Mouse (Mus musculus): Measurements from ENCODE around the gene Atrnl1. TPM values are rescaled to one million over a fixed set of nuclear protein-coding genes. Genes with fewer than 3 reads are reported as not detected.

Gene Atrnl1
- polyA plus RNA-seq, 1 experiment from 2014 or later = 0.68 TPM

GRCm38 (mm10) chr19:58112151-58112550 is 501.3 kb downstream of the Atrnl1 start:
- Histone ChIP-seq H3K36me3 (no peaks in the 10 kb centered on the region), H3K27ac (no peak overlapping the region), H3K4me2 (no peak overlapping the region), H3K4me3 (replicated peaks) (no peak overlapping the region), H3K4me1 (replicated peaks) (no peaks in the 10 kb centered on the region), H3K9ac (no peak overlapping the region), H3K27me3 (no peaks in the 10 kb centered on the region), H3K9me3 (replicated peaks) (no peaks in the 10 kb centered on the region)
- WGBS (ENCODE audit: insufficient replicate concordance) = 51% methylated on average over 5 of the region's 5 CpGs
- ATAC-seq (ENCODE audit: low read depth) (no peak), DNase-seq (no peak)

- no peaks in the 10 kb centered on the region for H3K27me3 ChIP-seq
- no peak overlapping the region for H3K9ac ChIP-seq
- DNase-seq (no peak), ATAC-seq (ENCODE audit: low read depth) (peak; percentile 74)
- H3K36me3 ChIP-seq = no peaks in the 10 kb centered on the region
- WGBS (ENCODE audit: insufficient replicate concordance) = 68% methylated on average over 5 of the region's 5 CpGs
- H3K9me3 ChIP-seq (replicated peaks) = no peaks in the 10 kb centered on the region
- H3K4me1 ChIP-seq (replicated peaks) = no peaks in the 10 kb centered on the region
- no peak overlapping the region for H3K4me3 ChIP-seq (replicated peaks)
- H3K4me2 ChIP-seq = no peak overlapping the region
- H3K27ac ChIP-seq = no peak overlapping the region
Observed at GRCm38 (mm10) chr19:58113092-58113731, 502.4 kb downstream of the Atrnl1 start.

DNA sequence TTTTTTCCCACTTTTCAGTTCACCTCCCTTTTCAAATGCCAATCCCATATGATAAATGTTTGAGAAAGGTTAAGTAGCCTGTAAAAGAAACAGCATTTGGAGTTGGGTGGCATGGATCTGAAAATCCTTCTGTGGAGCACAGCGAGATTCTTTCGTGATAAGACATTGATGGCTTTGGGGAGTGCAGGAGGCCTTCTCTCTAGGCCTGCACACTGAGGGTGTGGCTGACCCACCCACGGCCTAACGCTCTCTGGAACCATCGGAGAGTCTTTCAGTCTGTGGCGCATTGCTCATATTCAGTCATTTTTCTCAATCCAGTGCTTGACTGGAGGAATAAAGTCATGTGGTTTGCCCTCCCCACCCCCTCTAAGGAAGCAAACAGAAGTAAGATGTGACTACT is 506.8 kb downstream of the Atrnl1 start:
- WGBS (ENCODE audit: insufficient replicate concordance) = 78% methylated on average over 6 of the region's 6 CpGs
- Histone ChIP-seq H3K4me2 (no peak overlapping the region), H3K27me3 (no peaks in the 10 kb centered on the region), H3K9me3 (replicated peaks) (no peaks in the 10 kb centered on the region), H3K4me1 (replicated peaks) (no peaks in the 10 kb centered on the region), H3K9ac (no peak overlapping the region), H3K36me3 (no peaks in the 10 kb centered on the region), H3K27ac (no peak overlapping the region), H3K4me3 (replicated peaks) (no peak overlapping the region)
- ATAC-seq (ENCODE audit: low read depth) (no peak), DNase-seq (no peak)

DNA sequence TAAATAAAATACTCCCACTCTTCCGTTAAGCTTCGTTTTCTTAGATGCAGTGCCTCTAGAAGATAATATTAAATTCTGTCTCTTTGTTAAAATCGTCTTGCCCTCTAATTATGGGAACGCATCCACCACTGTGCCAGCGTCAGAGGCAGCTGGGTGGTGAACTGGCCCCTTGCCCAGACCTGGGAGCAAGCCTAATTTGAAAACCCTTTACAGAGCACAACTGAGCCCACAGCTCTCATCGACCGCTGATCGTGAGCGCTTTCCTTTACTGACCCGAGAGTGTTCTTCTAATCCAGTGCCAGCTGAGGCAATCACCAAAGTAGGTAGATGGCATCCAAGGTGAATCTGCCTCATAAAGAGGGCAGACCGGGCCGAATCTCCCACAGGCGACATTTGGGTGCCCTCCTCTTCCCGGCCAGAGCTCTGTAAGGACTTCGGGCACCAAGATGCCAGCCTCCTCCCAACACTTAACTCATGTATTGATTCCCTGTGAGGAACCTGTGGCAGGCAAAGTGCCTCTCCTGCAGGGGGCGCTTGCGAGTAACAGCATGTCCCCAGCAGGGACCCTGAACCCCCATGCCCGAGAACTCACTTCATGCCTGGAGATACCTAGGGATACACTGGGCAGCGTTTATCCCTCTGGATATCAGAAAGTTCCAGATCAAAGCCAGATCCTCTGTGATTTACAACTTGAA is 507.5 kb downstream of the Atrnl1 start:
- Histone ChIP-seq H3K4me3 (replicated peaks) (no peak overlapping the region), H3K9me3 (replicated peaks) (no peaks in the 10 kb centered on the region), H3K27me3 (no peaks in the 10 kb centered on the region), H3K27ac (no peak overlapping the region), H3K9ac (no peak overlapping the region), H3K36me3 (no peaks in the 10 kb centered on the region), H3K4me1 (replicated peaks) (no peaks in the 10 kb centered on the region), H3K4me2 (no peak overlapping the region)
- ATAC-seq (ENCODE audit: low read depth) = no peak
- WGBS (ENCODE audit: insufficient replicate concordance) = 78% methylated on average over 19 of the region's 19 CpGs
- DNase-seq = no peak

DNA sequence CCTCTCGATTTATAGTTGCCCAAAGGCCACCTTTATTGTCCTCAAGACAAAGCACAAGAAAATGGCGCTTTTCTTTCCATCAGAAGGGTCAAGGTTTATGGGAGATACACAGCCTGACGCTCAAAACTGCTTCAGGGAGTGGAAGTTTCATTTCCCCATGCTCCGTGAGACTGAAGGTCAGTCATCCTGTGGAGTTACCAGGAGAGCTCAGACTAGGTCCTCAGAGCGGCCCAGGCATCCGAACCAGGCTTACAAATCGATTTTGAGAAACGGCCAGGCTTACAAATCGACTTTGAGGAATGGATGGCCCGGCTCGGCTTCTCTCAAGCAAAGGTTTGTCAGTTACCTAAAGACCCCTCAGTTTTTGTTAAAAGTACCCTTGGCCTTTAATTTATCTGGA is 508.0 kb downstream of the Atrnl1 start:
- Histone ChIP-seq H3K27me3 (no peaks in the 10 kb centered on the region), H3K9me3 (replicated peaks) (no peaks in the 10 kb centered on the region), H3K27ac (no peak overlapping the region), H3K4me3 (replicated peaks) (no peak overlapping the region), H3K9ac (no peak overlapping the region), H3K4me2 (no peak overlapping the region), H3K36me3 (no peaks in the 10 kb centered on the region), H3K4me1 (replicated peaks) (no peaks in the 10 kb centered on the region)
- no peak for DNase-seq
- ATAC-seq (ENCODE audit: low read depth) = no peak
- WGBS (ENCODE audit: insufficient replicate concordance) = 70% methylated on average over 11 of the region's 11 CpGs

DNA sequence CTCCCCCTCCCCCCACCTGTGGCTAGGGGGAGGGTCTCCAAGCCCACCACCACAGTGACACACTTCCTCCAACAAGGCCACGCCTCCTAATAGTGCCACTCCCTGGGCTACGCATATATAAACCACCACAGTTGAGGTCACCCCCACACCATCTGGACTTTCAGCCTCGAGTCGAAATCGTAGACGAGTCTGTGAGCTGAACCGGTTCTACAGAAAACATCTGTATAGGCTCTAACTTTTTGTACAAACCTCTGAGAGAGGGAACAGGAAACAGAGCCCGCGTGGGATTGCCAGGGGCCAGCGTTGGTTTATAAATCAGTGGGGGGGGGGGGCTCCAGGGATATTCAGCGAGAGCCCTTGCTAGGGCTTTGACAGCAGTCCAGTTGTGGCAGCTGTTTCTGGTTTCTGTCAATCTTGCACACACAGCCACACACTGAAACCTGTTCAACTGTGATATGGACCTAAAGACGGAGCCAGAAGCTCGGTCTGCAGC is 508.9 kb downstream of the Atrnl1 start:
- no peaks in the 10 kb centered on the region for H3K4me1 ChIP-seq (replicated peaks)
- H3K9me3 ChIP-seq (replicated peaks) = no peaks in the 10 kb centered on the region
- H3K36me3 ChIP-seq = no peaks in the 10 kb centered on the region
- H3K9ac ChIP-seq = no peak overlapping the region
- no peak overlapping the region for H3K27ac ChIP-seq
- H3K27me3 ChIP-seq = no peaks in the 10 kb centered on the region
- H3K4me2 ChIP-seq = no peak overlapping the region
- no peak overlapping the region for H3K4me3 ChIP-seq (replicated peaks)
- ATAC-seq (ENCODE audit: low read depth) = no peak
- WGBS (ENCODE audit: insufficient replicate concordance) = 23% methylated on average over 13 of the region's 13 CpGs
- no peak for DNase-seq

DNA sequence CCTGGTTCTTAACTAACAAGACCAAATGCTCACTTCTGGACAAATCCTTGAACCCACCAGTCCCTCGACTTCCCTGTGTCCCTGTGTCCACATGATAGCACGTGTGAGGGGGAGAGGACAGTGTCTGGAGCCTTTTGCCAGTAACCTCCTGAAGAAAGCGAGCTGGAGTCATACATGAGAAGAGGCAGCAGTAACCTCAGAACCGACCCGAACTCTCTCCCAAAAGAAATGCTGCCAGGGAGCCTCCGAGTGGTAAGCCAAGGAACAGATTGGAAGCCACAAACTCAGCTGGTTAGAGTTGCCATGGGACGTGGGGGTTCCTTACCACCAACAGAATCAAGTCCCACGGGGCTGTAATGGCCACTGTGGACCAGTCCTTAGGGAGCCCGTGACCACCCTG is 509.8 kb downstream of the Atrnl1 start:
- H3K4me1 ChIP-seq (replicated peaks) = no peaks in the 10 kb centered on the region
- no peaks in the 10 kb centered on the region for H3K9me3 ChIP-seq (replicated peaks)
- no peak overlapping the region for H3K4me3 ChIP-seq (replicated peaks)
- H3K4me2 ChIP-seq = no peak overlapping the region
- DNase-seq (no peak), ATAC-seq (ENCODE audit: low read depth) (no peak)
- H3K27me3 ChIP-seq = no peaks in the 10 kb centered on the region
- H3K27ac ChIP-seq = no peak overlapping the region
- H3K9ac ChIP-seq = no peak overlapping the region
- no peaks in the 10 kb centered on the region for H3K36me3 ChIP-seq
- 61% methylated on average over 9 of the region's 9 CpGs for WGBS (ENCODE audit: insufficient replicate concordance)

GRCm38 (mm10) chr19:58121628-58122027 is 510.8 kb downstream of the Atrnl1 start:
- ATAC-seq (ENCODE audit: low read depth) = no peak
- H3K27ac ChIP-seq = no peak overlapping the region
- 71% methylated on average over 6 of the region's 6 CpGs for whole genome bisulfite sequencing (ENCODE audit: insufficient replicate concordance)

GRCm38 (mm10) chr19:58123620-58124019 is 512.8 kb downstream of the Atrnl1 start:
- ATAC-seq (ENCODE audit: low read depth) = no peak
- Histone ChIP-seq H3K4me2 (no peak overlapping the region), H3K36me3 (no peaks in the 10 kb centered on the region), H3K4me1 (replicated peaks) (no peaks in the 10 kb centered on the region), H3K27ac (no peak overlapping the region), H3K9ac (no peak overlapping the region), H3K4me3 (replicated peaks) (no peak overlapping the region), H3K9me3 (replicated peaks) (no peaks in the 10 kb centered on the region), H3K27me3 (no peaks in the 10 kb centered on the region)
- DNase-seq = no peak
- 64% methylated on average over 3 of the region's 3 CpGs for WGBS (ENCODE audit: insufficient replicate concordance)

More at GRCm38 (mm10) chr19:58121628-58122027, 510.8 kb downstream of the Atrnl1 start:
- Histone ChIP-seq H3K9ac (no peak overlapping the region), H3K27me3 (no peaks in the 10 kb centered on the region), H3K36me3 (no peaks in the 10 kb centered on the region), H3K9me3 (replicated peaks) (no peaks in the 10 kb centered on the region), H3K4me1 (replicated peaks) (no peaks in the 10 kb centered on the region), H3K4me2 (no peak overlapping the region), H3K4me3 (replicated peaks) (no peak overlapping the region)
- DNase-seq = no peak

- no peaks in the 10 kb centered on the region for H3K4me1 ChIP-seq (replicated peaks)
- H3K9ac ChIP-seq = no peak overlapping the region
- H3K9me3 ChIP-seq (replicated peaks) = no peaks in the 10 kb centered on the region
- ATAC-seq (ENCODE audit: low read depth) = no peak
- DNase-seq = no peak
- 68% methylated on average over 5 of the region's 5 CpGs for WGBS (ENCODE audit: insufficient replicate concordance)
- no peaks in the 10 kb centered on the region for H3K36me3 ChIP-seq
- H3K4me2 ChIP-seq = no peak overlapping the region
- no peak overlapping the region for H3K4me3 ChIP-seq (replicated peaks)
- H3K27me3 ChIP-seq = no peaks in the 10 kb centered on the region
- no peak overlapping the region for H3K27ac ChIP-seq
Observed at GRCm38 (mm10) chr19:58124566-58124965, 513.7 kb downstream of the Atrnl1 start.

GRCm38 (mm10) chr19:58125010-58125409 is 514.2 kb downstream of the Atrnl1 start:
- no peak for DNase-seq
- 83% methylated on average over 14 of the region's 14 CpGs for WGBS (ENCODE audit: insufficient replicate concordance)

DNA sequence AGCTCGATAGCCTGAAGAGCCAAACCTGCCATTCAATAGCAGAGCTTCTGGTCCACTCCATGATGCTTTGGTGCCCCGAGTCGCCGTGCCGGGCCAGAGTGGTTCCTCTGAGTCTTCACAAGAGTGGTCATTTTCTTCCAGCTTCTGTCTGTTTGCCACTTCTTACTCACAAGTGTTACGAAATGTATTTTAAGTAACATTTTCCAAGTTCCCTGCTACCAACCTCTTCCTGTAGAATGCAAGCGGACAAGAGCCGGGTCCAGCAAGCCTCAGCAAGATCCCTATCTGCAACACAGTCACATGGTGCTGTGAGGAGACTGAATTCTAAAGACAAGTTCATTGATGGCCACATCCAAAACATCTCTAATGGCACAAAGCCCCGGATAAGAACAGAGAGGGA is 521.1 kb downstream of the Atrnl1 start:
- DNase-seq (no peak), ATAC-seq (ENCODE audit: low read depth) (no peak)
- H3K27ac ChIP-seq = no peak overlapping the region
- no peak overlapping the region for H3K9ac ChIP-seq
- H3K36me3 ChIP-seq = no peaks in the 10 kb centered on the region
- H3K4me3 ChIP-seq (replicated peaks) = no peak overlapping the region
- no peaks in the 10 kb centered on the region for H3K27me3 ChIP-seq
- H3K4me1 ChIP-seq (replicated peaks) = no peaks in the 10 kb centered on the region
- H3K4me2 ChIP-seq = no peak overlapping the region
- WGBS (ENCODE audit: insufficient replicate concordance) = 67% methylated on average over 9 of the region's 9 CpGs
- no peaks in the 10 kb centered on the region for H3K9me3 ChIP-seq (replicated peaks)

More at GRCm38 (mm10) chr19:58125010-58125409, 514.2 kb downstream of the Atrnl1 start:
- H3K9ac ChIP-seq = no peak overlapping the region
- no peak overlapping the region for H3K27ac ChIP-seq
- H3K9me3 ChIP-seq (replicated peaks) = no peaks in the 10 kb centered on the region
- no peak for ATAC-seq (ENCODE audit: low read depth)
- no peaks in the 10 kb centered on the region for H3K27me3 ChIP-seq
- H3K4me3 ChIP-seq (replicated peaks) = no peak overlapping the region
- no peak overlapping the region for H3K4me2 ChIP-seq
- H3K4me1 ChIP-seq (replicated peaks) = no peaks in the 10 kb centered on the region
- no peaks in the 10 kb centered on the region for H3K36me3 ChIP-seq

Measured in liver, embryonic 13.5 days (tissue).